Mouse (Mus musculus): ENCODE results near the gene Tssk2.

The Tssk2 gene

DNA sequence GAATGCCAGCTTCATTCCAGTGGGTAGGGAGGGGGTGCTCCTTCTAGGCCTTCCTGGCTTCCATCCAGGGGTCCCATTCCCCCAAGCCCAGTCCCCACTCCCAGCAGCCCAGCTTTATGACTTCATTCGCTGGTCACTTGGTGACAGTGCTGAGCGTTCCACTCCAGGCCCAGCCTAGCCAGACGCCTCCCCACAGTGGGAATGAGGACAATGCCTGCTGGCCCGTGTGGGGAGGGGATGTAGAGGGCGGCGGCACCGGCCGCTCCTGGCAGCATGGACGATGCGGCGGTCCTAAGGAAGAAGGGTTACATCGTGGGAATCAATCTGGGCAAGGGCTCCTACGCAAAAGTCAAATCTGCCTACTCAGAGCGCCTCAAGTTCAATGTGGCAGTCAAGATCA, at the start of gene Tssk2, which contains the start of gene Dgcr2:
Gene Tssk2, plus strand, starts transcription at position 176 of the 400 bp plus-strand sequence.
Gene Dgcr2, minus strand, starts transcription at position 101 of the 400 bp plus-strand sequence.
- no peak for DNase-seq (ENCODE audit: low read depth, low spot score)

- DNase-seq (ENCODE audit: low read depth, low spot score), result peak; percentile 36
Measured at GRCm38 (mm10) chr16:17848928-17849327, 49.5 kb upstream of the Tssk2 start.

GRCm38 (mm10) chr16:17849486-17849885, 49.0 kb upstream of the Tssk2 start:
- DNase-seq (ENCODE audit: low read depth, low spot score), result no peak

GRCm38 (mm10) chr16:17851331-17851730, 47.1 kb upstream of the Tssk2 start:
- no peak for DNase-seq (ENCODE audit: low read depth, low spot score)

GRCm38 (mm10) chr16:17851860-17852259, 46.6 kb upstream of the Tssk2 start:
- no peak for DNase-seq (ENCODE audit: low read depth, low spot score)

GRCm38 (mm10) chr16:17853263-17853662, 45.2 kb upstream of the Tssk2 start:
- no peak for DNase-seq (ENCODE audit: low read depth, low spot score)

DNA sequence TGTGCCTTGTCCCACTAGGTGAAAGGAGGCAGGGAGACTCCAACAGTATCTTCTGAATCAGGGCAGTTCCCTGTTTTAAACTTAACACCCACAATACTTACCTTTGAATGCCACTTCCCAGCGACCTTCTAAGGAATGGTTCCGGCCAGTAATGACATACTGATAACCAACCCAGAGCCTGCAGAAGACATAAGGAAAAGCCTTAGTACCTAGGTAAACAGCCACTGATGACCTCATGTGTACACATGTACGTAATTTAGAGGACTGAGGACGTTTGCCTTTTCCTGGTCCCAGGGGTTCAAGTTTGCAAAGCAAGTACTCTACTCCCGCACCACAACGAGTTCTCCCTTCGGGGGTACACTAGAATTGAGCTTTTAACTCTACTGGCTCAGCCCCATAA, 41.3 kb upstream of the Tssk2 start:
- no peak for DNase-seq (ENCODE audit: low read depth, low spot score)

DNA sequence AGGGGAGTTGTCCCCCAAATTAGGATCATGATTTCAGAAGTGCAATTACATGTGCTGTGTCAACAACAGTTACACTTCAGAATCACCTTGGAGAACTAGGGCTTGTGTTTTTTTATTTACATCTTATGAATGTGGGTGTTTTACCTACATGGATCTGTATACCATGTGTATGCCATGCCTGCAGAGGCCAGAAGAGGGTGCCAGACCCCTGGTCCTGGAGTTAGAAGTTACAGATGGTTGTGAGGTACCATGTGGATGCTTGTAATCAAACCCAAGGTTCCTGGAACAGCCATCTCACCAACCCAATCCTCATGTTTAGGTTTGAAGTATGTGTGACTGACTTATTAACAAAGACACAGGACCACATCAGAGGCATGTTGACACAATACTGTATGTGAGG, 39.8 kb upstream of the Tssk2 start:
- DNase-seq (ENCODE audit: low read depth, low spot score), result no peak

GRCm38 (mm10) chr16:17865293-17865692, 33.1 kb upstream of the Tssk2 start:
- DNase-seq (ENCODE audit: low read depth, low spot score), result no peak

GRCm38 (mm10) chr16:17865770-17866169, 32.7 kb upstream of the Tssk2 start:
- no peak for DNase-seq (ENCODE audit: low read depth, low spot score)

- DNase-seq (ENCODE audit: low read depth, low spot score), result no peak
Measured at GRCm38 (mm10) chr16:17871248-17871647, 27.2 kb upstream of the Tssk2 start.

- no peak for DNase-seq (ENCODE audit: low read depth, low spot score)
Measured at GRCm38 (mm10) chr16:17872995-17873394, 25.4 kb upstream of the Tssk2 start.

- DNase-seq (ENCODE audit: low read depth, low spot score), result no peak
Measured at GRCm38 (mm10) chr16:17875174-17875573, 23.3 kb upstream of the Tssk2 start.

GRCm38 (mm10) chr16:17876096-17876495, 22.3 kb upstream of the Tssk2 start:
- no peak for DNase-seq (ENCODE audit: low read depth, low spot score)

- DNase-seq (ENCODE audit: low read depth, low spot score), result no peak
Measured at GRCm38 (mm10) chr16:17879571-17879970, 18.9 kb upstream of the Tssk2 start.

DNA sequence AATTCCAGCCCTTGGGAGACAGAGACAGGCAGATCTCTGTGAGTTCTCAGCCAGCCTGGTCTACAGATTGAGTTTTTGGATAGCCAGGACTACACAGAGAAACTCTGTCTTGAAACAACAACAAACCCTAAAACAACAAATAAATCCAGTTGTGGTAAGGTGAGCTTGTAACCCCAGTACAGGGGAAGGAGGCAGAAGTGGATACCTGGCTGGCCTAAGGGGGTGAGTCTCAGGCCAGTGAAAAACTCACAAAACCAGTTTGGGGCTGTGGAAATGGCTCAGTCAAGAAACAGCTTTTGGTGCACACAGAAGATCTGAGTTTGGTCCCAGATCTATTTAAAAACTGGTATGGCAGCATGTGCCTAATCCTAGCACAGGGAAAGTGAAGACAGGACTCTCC, 16.2 kb upstream of the Tssk2 start:
- DNase-seq (ENCODE audit: low read depth, low spot score), result no peak

GRCm38 (mm10) chr16:17884116-17884515, 14.3 kb upstream of the Tssk2 start:
- DNase-seq (ENCODE audit: low read depth, low spot score), result no peak

GRCm38 (mm10) chr16:17889689-17890341, 8.6 kb upstream of the Tssk2 start:
- DNase-seq (ENCODE audit: low read depth, low spot score), result no peak

GRCm38 (mm10) chr16:17890342-17890727, 8.1 kb upstream of the Tssk2 start:
- no peak for DNase-seq (ENCODE audit: low read depth, low spot score)

DNA sequence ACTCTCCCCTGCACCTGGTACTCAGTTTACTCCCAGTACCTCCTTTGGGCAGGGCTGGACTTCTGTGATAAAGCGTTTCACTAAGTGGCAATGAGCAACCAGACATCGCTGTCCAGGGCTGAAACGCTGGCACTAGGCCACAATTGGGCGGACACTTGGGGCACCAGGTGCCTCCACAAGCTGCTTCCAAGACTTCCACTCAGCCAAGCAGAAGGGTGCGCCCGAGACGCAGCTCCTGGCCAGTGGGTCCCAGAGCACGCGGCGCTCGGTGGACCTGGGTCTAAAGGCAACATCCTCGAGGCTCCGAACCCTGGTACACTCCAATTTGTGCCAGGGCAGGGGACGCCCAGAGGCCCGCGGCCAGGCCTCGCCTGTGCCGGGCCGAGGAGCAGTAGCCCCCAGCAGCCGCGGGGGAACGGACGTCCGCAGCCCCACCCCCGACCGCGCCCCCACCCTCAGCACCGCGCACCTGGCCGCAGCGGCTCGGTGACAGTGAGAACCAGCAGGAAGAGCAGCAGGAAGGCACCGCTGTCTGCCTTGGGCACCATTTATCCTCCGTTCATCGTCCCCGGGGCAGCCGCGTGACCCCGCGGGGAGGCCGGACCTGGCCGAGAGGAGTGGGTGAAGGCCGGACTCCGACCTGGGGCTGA, 7.4 kb upstream of the Tssk2 start:
- DNase-seq (ENCODE audit: low read depth, low spot score), result no peak

DNA sequence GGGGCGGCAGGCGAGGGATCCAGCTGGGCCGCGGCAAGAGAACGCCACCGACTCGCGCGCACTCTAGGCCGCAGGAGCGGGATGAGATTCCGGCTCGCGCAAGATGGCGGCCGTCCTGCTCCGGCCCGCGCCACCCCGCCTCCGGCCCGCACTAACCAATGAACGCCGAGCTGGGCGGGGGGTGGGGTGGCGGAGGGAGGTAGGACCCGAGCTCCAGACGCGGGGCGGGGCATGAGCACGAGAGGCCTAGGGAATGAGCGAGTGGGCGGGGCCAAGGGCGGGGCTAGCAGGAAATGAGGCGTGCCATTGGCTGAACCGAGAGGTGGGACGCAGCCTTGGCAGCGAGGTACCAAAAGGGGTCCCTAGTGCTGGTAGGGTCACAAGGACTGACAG, 6.9 kb upstream of the Tssk2 start, which contains the start of gene Gm20518:
Gene Gm20518, minus strand, starts transcription at position 105 of the 393 bp plus-strand sequence.
- DNase-seq (ENCODE audit: low read depth, low spot score), result peak; percentile 92

GRCm38 (mm10) chr16:17892606-17893005, 5.8 kb upstream of the Tssk2 start:
- no peak for DNase-seq (ENCODE audit: low read depth, low spot score)

DNA sequence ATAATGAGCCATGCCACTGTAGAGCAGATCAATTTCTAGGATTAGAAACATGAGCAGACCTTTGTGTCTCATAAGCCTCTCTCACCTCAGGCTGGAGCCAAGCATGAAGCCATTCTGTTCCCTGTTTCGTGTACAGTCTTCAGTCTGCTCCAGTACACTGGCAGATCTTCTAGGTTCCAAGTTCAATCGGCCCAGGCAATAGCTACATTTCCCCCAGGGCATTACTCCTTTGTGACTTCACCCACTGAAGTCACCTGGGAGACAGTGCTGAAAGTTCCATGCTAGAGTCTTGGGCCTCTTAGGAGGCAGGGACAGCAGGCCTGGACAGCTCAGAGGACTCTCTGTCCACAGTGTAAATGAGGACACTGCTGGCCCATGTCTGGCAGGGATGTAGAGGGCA, 4.5 kb upstream of the Tssk2 start, which contains the start of gene Tssk1:
Gene Tssk1, plus strand, starts transcription at position 301 of the 400 bp plus-strand sequence.
- DNase-seq (ENCODE audit: low read depth, low spot score), result no peak
